Mouse (Mus musculus) G1E (cell line): ENCODE data around the gene Ubtd1. TPM values are rescaled to one million over a fixed set of nuclear protein-coding genes. Genes with fewer than 3 reads are reported as not detected.

ENCODE experiments used
- ATAC-seq: 2 replicates; pipeline ENCODE4 v1.8.0; 2016; ENCODE audit warnings: mild to moderate bottlenecking; ENCODE audit not compliant: insufficient number of reproducible peaks, poor library complexity, low FRiP score, severe bottlenecking; ENCODE audit errors: extremely low read depth
- DNase-seq: peaks from one replicate; pipeline ENCODE4 v3.0.0; 2012; ENCODE audit warnings: low spot score
- H3K27me3 ChIP-seq: 2 replicates; pipeline ENCODE4 v1.6.1; 2012; ENCODE audit warnings: mild to moderate bottlenecking, low read length, inconsistent platforms; ENCODE audit not compliant: insufficient read depth
- H3K36me3 ChIP-seq: replicated peaks from 2 replicates; pipeline ENCODE3; 2012; ENCODE audit warnings: mild to moderate bottlenecking, inconsistent platforms
- H3K4me1 ChIP-seq: 2 replicates; pipeline ENCODE4 v1.6.1; 2012; ENCODE audit warnings: low read depth, low read length, inconsistent platforms, mixed read lengths; ENCODE audit not compliant: insufficient read depth
- H3K4me3 ChIP-seq: 2 replicates; pipeline ENCODE4 v1.5.1; 2012; ENCODE audit warnings: low read depth, mild to moderate bottlenecking, inconsistent platforms, low read length, moderate library complexity, mixed read lengths
- H3K9me3 ChIP-seq: replicated peaks from 2 replicates; pipeline ENCODE4 v1.6.1; 2012; ENCODE audit warnings: inconsistent platforms
- CTCF ChIP-seq: IDR thresholded peaks from 2 replicates; pipeline ENCODE4 v1.5.1; 2012; ENCODE audit warnings: low read depth, low read length, inconsistent platforms, mixed read lengths
- GATA1 ChIP-seq: IDR thresholded peaks from 2 replicates; pipeline ENCODE4 v1.6.1; 2012; ENCODE audit warnings: borderline replicate concordance, low read length, inconsistent platforms, mixed read lengths
- GATA2 ChIP-seq: IDR thresholded peaks from 2 replicates; pipeline ENCODE4 v1.6.1; 2012; ENCODE audit warnings: low read depth, low read length, inconsistent platforms, borderline replicate concordance
- POLR2AphosphoS5 ChIP-seq: IDR thresholded peaks from 2 replicates; pipeline ENCODE4 v1.6.1; 2012; ENCODE audit warnings: low read depth, low read length, inconsistent platforms; ENCODE audit not compliant: insufficient replicate concordance
- TAL1 ChIP-seq: conservative IDR thresholded peaks from 2 replicates; pipeline ENCODE4 v1.6.1; 2012; ENCODE audit warnings: low read depth, low read length, inconsistent platforms, mixed read lengths
- polyA plus RNA-seq: library from polyadenylated mRNA; stranded (reverse); fragments of >175 nt; gene quantifications from 2 replicates; pipeline ENCODE4 v1.2.3, GENCODE M21; 2012
- total RNA-seq, 2 experiments: library from RNA; stranded (forward) in 1 of 2; stranded (reverse) in 1 of 2; fragments of 200-1000 nt in 1 of 2; fragments of >200 nt in 1 of 2; fragmentation: Nextera tagmentation in 1 of 2; gene quantifications; 2 replicates each; pipeline ENCODE4 v1.2.3; 2014 to 2017

Gene Ubtd1
- total and polyA plus RNA-seq, 3 experiments, result 4.2 to 19.9 (median 4.8) TPM

- DNase-seq (no peak), ATAC-seq (no peak)
- peaks cover 98% of the 10 kb centered on the region for H3K36me3 ChIP-seq
Observed at GRCm38 (mm10) chr19:41943841-41944240, 37.7 kb upstream of the Ubtd1 start.

GRCm38 (mm10) chr19:41952287-41952686, 29.3 kb upstream of the Ubtd1 start:
- no peaks in the 10 kb centered on the region for H3K9me3 ChIP-seq
- H3K27me3 ChIP-seq, result no peaks in the 10 kb centered on the region
- ATAC-seq (no peak), DNase-seq (peak; percentile 18)
- H3K4me3 ChIP-seq, result no peak overlapping the region
- TF ChIP-seq POLR2AphosphoS5 (no peak), GATA2 (no peak), CTCF (no peak), TAL1 (no peak), GATA1 (no peak)
- peaks cover 2% of the 10 kb centered on the region; the same call in 1 of the 2 replicates for H3K4me1 ChIP-seq
- peaks cover 99% of the 10 kb centered on the region for H3K36me3 ChIP-seq

More at GRCm38 (mm10) chr19:41943841-41944240, 37.7 kb upstream of the Ubtd1 start:
- Histone ChIP-seq H3K4me1 (peaks cover 2% of the 10 kb centered on the region; the same call in 1 of the 2 replicates), H3K27me3 (no peaks in the 10 kb centered on the region), H3K4me3 (no peak overlapping the region), H3K9me3 (peaks cover 2% of the 10 kb centered on the region; the same call in 1 of the 2 replicates)
- TF ChIP-seq GATA2 (no peak), CTCF (no peak), TAL1 (no peak), GATA1 (no peak)

- Histone ChIP-seq H3K4me3 (no peak overlapping the region), H3K9me3 (no peaks in the 10 kb centered on the region), H3K27me3 (no peaks in the 10 kb centered on the region), H3K36me3 (peaks cover 99% of the 10 kb centered on the region), H3K4me1 (no peaks in the 10 kb centered on the region)
- no peak for ATAC-seq
- no peak for DNase-seq
- TF ChIP-seq GATA2 (no peak), CTCF (no peak), POLR2AphosphoS5 (no peak), TAL1 (no peak), GATA1 (no peak)
Observed at GRCm38 (mm10) chr19:41953574-41953973, 28.0 kb upstream of the Ubtd1 start.

- no peak for TF ChIP-seq GATA2
- no peak for ATAC-seq
- no peak overlapping the region for H3K4me3 ChIP-seq
- peaks cover 80% of the 10 kb centered on the region for H3K36me3 ChIP-seq
- DNase-seq, result no peak
- no peaks in the 10 kb centered on the region for H3K4me1 ChIP-seq
- H3K27me3 ChIP-seq, result no peaks in the 10 kb centered on the region
- no peaks in the 10 kb centered on the region for H3K9me3 ChIP-seq
Observed at GRCm38 (mm10) chr19:41969618-41970017, 11.9 kb upstream of the Ubtd1 start.

GRCm38 (mm10) chr19:41973891-41974794, 7.4 kb upstream of the Ubtd1 start:
- H3K27me3 ChIP-seq, result no peaks in the 10 kb centered on the region
- peaks cover 3% of the 10 kb centered on the region; the same call in 1 of the 2 replicates for H3K4me1 ChIP-seq
- no peak overlapping the region for H3K4me3 ChIP-seq
- no peak for ATAC-seq
- H3K36me3 ChIP-seq, result peaks cover 69% of the 10 kb centered on the region
- no peak for DNase-seq
- no peak for TF ChIP-seq POLR2AphosphoS5
- no peak for TF ChIP-seq GATA1
- no peak for TF ChIP-seq TAL1
- TF ChIP-seq CTCF, result no peak
- no peak for TF ChIP-seq GATA2
- H3K9me3 ChIP-seq, result no peaks in the 10 kb centered on the region

- no peak for ATAC-seq
- Histone ChIP-seq H3K36me3 (peaks cover 26% of the 10 kb centered on the region), H3K4me3 (peak overlapping the region; percentile 86), H3K9me3 (no peaks in the 10 kb centered on the region), H3K4me1 (peaks cover 25% of the 10 kb centered on the region), H3K27me3 (peaks cover 22% of the 10 kb centered on the region)
- TF ChIP-seq TAL1 (no peak), GATA1 (no peak), GATA2 (no peak), CTCF (no peak), POLR2AphosphoS5 (no peak)
- peak; percentile 55 for DNase-seq
Observed at GRCm38 (mm10) chr19:41980422-41980818, 1.1 kb upstream of the Ubtd1 start.
